Mouse (Mus musculus) liver, embryonic 13.5 days (tissue): Measurements from ENCODE around the gene Lrg1. TPM values are rescaled to one million over a fixed set of nuclear protein-coding genes. Genes with fewer than 3 reads are reported as not detected.
"Not testable (repeated sequence)": the region's sequence is repeated elsewhere in the genome, so short reads cannot be mapped to it uniquely, and the experiment has no call there.

ENCODE experiments used
- ATAC-seq: fragments of 200-750 bp; cut with Nextera tagmentation; 2 replicates; pipeline ENCODE4 v1.8.0; 2017; ENCODE audit warnings: low read depth, mild to moderate bottlenecking, moderate number of reproducible peaks, moderate library complexity
- DNase-seq: peaks from one replicate; pipeline ENCODE4 v3.0.0; 2022
- H3K27ac ChIP-seq: fragments of 300-500 bp; sonication (generic); 2 replicates; pipeline ENCODE4 v1.5.1; 2015; ENCODE audit warnings: moderate library complexity, mild to moderate bottlenecking, inconsistent platforms
- H3K27me3 ChIP-seq: fragments of 300-500 bp; sonication (generic); 2 replicates; pipeline ENCODE4 v1.6.1; 2015; ENCODE audit warnings: mild to moderate bottlenecking, inconsistent platforms
- H3K36me3 ChIP-seq: fragments of 300-500 bp; sonication (generic); 2 replicates; pipeline ENCODE4 v1.6.1; 2015; ENCODE audit warnings: mild to moderate bottlenecking, inconsistent platforms
- H3K4me1 ChIP-seq: fragments of 300-500 bp; sonication (generic); replicated peaks from 2 replicates; pipeline ENCODE4 v1.6.1; 2015; ENCODE audit warnings: inconsistent platforms
- H3K4me2 ChIP-seq: fragments of 300-500 bp; sonication (generic); 2 replicates; pipeline ENCODE4 v1.6.1; 2015; ENCODE audit warnings: inconsistent platforms, mild to moderate bottlenecking, moderate library complexity
- H3K4me3 ChIP-seq: fragments of 300-500 bp; sonication (generic); replicated peaks from 2 replicates; pipeline ENCODE4 v1.5.1; 2015; ENCODE audit warnings: mild to moderate bottlenecking, inconsistent platforms
- H3K9ac ChIP-seq: fragments of 300-500 bp; sonication (generic); 2 replicates; pipeline ENCODE4 v1.6.1; 2015; ENCODE audit warnings: mild to moderate bottlenecking, inconsistent platforms
- H3K9me3 ChIP-seq: fragments of 300-500 bp; sonication (generic); replicated peaks from 2 replicates; pipeline ENCODE4 v1.6.1; 2016; ENCODE audit warnings: inconsistent platforms
- WGBS: fragments of 180-500 bp; shearing (Covaris S2); methylation state at CpG from one replicate; pipeline ENCODE4 v1.1.7; 2015; ENCODE audit not compliant: insufficient replicate concordance; 5-methylcytosine and 5-hydroxymethylcytosine counted together
- polyA plus RNA-seq: library from polyadenylated mRNA; unstranded; fragments of >200 nt; fragmentation: Nextera tagmentation; extraction: Ambion mirVana; gene quantifications from 2 replicates; pipeline ENCODE4 v1.2.1, GENCODE M21; 2015

Gene Lrg1
- polyA plus RNA-seq, 1 experiment from 2014 or later, result 0.36 TPM

DNA sequence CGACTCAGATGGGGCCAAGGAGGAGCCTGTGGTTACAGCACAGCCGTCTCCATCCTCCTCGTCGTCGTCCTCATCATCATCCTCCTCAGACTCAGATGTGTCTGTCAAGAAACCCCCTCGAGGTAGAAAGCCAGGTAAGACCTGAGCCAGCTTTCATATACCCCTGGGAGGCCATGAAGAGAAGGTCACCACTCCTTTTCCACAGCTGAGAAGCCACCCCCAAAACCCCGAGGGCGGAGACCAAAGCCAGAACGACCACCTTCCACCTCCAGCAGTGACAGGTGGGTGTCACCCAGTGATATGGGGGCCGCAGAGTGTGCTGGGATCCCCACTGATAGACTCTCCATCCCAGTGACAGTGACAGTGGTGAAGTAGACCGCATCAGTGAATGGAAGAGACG is 24.9 kb downstream of the Lrg1 start:
- no peaks in the 10 kb centered on the region for H3K27me3 ChIP-seq
- no peaks in the 10 kb centered on the region for H3K9me3 ChIP-seq
- H3K4me1 ChIP-seq, result no peaks in the 10 kb centered on the region
- 71% methylated on average over 12 of the region's 12 CpGs for WGBS
- ATAC-seq, result no peak
- H3K27ac ChIP-seq, result no peak overlapping the region
- H3K4me2 ChIP-seq, result no peak overlapping the region
- no peak for DNase-seq
- H3K4me3 ChIP-seq, result no peak overlapping the region
- H3K9ac ChIP-seq, result no peak overlapping the region
- H3K36me3 ChIP-seq, result peaks cover 86% of the 10 kb centered on the region

DNA sequence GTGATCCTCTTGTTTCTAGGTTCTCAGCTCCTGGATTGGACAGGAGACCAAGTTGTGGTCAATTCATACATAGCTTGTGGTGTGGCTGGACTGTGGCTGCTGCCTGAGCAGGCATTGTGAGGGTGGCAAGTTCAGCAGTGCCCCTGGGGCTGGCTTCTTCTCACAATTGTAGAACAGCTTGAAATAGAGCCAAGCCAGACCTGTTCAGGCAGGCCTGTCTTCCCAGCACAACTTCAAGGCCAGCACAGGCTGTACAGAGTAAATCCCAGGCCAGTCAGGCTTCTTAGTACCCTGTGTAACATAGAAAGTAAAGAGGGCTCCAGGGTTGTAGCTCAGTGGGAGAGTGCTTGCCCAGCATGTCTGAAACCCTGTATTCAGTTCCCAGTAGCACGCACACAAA is 29.0 kb downstream of the Lrg1 start:
- DNase-seq (no peak), ATAC-seq (no peak)
- Histone ChIP-seq H3K4me2 (no peak overlapping the region), H3K27me3 (no peaks in the 10 kb centered on the region), H3K4me3 (no peak overlapping the region), H3K9ac (no peak overlapping the region), H3K36me3 (peaks cover 65% of the 10 kb centered on the region), H3K4me1 (no peaks in the 10 kb centered on the region), H3K27ac (no peak overlapping the region), H3K9me3 (no peaks in the 10 kb centered on the region)
- WGBS, result 85% methylated on average over 1 of the region's 1 CpGs

DNA sequence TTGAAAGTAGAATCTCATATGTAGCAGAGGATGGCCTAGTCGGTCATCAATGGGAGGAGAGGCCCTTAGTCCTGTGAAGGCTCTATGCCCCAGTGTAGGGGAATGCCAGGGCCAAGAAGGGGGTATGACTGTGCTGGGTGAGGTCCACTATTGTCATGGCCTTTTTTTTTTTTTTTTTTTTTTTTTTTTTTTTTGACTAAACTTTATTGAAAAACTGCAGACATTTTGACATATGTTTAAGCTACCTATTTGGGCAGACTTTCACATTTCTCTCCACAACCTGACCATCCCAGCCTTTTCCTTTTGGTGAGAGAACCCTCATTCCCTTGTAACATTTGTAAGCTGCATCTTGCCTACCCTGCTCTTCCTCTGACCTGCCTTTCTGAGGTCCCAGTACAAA is 29.5 kb downstream of the Lrg1 start:
- Histone ChIP-seq H3K4me2 (no peak overlapping the region), H3K4me1 (no peaks in the 10 kb centered on the region), H3K36me3 (peaks cover 63% of the 10 kb centered on the region), H3K27ac (no peak overlapping the region), H3K4me3 (no peak overlapping the region), H3K9me3 (no peaks in the 10 kb centered on the region), H3K9ac (no peak overlapping the region), H3K27me3 (no peaks in the 10 kb centered on the region)
- WGBS, result 88% methylated on average over 1 of the region's 1 CpGs
- no peak for DNase-seq
- no peak for ATAC-seq

DNA sequence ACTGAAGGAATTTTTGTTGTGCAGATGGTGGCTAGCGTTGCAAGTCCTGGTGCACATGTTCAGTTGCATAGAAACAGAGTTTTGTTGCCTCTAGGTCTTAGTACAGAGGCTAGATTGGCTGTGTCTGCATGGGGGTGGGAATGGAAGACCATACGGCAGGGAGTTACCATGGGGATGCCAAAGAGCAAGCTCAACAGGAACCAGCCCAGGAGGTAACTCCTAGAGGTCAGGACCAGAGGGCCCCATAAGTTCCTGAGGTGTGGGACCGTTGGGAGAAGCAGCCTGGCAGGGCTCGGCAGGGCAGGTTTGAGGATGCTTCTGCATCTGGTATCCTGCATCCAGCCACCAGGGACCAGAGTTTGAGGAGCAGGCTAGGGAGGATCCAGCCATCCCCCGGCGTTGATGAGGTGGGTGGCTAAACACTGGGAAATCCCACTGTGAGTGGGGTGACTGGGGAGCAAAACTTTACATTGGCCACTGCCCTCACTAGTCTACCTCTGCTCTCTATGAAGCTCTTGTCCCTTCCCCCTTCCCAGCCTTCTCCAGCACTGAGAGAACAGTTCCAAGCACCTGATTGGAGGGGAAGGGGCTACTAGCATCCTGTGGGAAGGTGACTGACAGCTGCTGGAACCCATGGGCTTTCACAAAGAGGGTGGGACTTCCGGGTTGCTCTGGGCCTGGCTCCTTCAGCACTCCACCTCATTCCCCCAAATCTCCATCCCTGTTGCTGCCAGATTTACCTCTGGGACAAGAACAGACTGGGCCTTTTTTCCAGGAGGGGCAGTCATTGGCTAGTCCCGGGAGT is 40.8 kb downstream of the Lrg1 start:
- H3K9me3 ChIP-seq, result no peaks in the 10 kb centered on the region
- DNase-seq, result no peak
- no peak for ATAC-seq
- peak overlapping the region; percentile 86 for H3K4me3 ChIP-seq
- WGBS, result 21% methylated on average over 8 of the region's 8 CpGs
- H3K4me2 ChIP-seq, result peak overlapping the region; percentile 97
- peaks cover 36% of the 10 kb centered on the region for H3K4me1 ChIP-seq
- peak overlapping the region; percentile 91 for H3K9ac ChIP-seq
- H3K27me3 ChIP-seq, result no peaks in the 10 kb centered on the region
- no peak overlapping the region for H3K27ac ChIP-seq
- peaks cover 27% of the 10 kb centered on the region for H3K36me3 ChIP-seq

DNA sequence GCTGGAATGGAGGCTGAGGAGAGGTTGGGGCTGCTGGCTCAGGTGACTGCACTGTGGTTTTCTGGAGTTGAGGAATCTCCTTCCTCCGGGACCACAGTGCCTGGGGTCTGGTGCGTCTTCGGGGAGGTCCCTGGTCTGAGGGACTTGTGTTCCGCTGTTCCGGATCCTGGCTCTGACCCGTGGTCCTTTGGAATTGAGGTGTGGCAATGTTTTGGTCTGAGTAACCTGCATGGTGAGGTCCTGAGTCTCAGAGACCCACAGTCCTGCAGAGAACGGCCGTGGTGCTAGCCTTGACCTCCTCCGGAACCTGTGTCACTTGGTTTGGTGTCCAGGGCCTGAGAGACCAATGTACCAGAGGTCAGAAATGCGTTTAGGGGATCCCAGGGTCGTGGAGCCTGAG is 41.9 kb downstream of the Lrg1 start:
- Histone ChIP-seq H3K27ac (peak overlapping the region; percentile 73), H3K4me3 (peak overlapping the region; percentile 86), H3K27me3 (no peaks in the 10 kb centered on the region), H3K9ac (peak overlapping the region; percentile 91), H3K36me3 (peaks cover 21% of the 10 kb centered on the region), H3K9me3 (no peaks in the 10 kb centered on the region), H3K4me2 (peak overlapping the region; percentile 97), H3K4me1 (peaks cover 46% of the 10 kb centered on the region)
- DNase-seq (no peak), ATAC-seq (no peak)
- WGBS, result under 1% methylated on average over 11 of the region's 11 CpGs

DNA sequence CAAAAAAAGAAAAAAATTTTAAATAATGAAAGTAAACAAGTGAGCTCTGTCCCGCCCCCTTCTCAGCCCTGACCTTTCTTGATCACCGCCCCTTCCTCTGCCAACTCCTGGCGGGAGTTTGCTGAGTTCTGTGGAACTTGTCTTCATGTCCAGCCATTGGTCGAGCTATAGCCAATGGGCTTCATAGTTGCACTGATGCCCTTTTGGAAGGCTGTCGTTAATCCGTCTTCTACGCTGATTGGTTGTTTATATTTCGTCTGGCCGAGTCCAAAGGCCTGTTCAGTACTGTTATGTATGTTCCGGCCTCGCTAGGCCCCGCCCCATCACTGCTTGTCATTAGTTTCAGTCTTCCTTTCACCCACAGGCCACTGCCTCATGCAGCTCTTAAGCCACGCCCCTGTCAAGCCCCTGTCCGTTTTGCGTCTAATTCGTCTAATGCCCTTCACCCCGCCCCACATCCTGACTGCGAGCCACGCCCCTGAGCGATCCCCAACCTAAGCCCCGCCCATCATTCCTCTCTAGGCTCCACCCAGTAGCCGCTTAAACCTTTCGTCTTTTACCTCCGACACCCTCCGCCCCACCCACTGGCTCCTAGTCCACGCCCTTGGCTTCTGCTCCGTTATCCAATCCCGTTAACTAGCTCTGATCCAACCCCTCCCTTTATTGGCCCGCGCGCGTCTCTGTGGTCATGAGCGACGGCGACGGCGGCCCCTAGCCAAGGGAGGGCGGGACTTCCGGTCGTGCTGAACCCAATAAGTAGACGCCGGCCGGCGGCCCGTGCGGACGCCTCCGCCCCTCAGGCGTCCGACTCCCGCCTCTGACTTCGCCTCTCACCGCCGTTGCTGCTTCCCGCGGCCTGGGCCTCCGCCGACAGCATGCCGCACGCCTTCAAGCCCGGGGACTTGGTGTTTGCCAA is 42.7 kb downstream of the Lrg1 start, which contains the start of gene Hdgfl2:
Gene Hdgfl2, plus strand, starts transcription at position 755 of the 916 bp plus-strand sequence.
- Histone ChIP-seq H3K27me3 (no peaks in the 10 kb centered on the region), H3K4me2 (peak within 1 kb of the TSS; percentile 97), H3K9ac (peak within 1 kb of the TSS; percentile 91), H3K9me3 (no peaks in the 10 kb centered on the region), H3K4me1 (peaks cover 52% of the 10 kb centered on the region), H3K4me3 (peak within 1 kb of the TSS; percentile 86), H3K36me3 (peaks cover 21% of the 10 kb centered on the region), H3K27ac (peak within 1 kb of the TSS; percentile 82)
- ATAC-seq, result peak; percentile 90
- peak; percentile 100 for DNase-seq
- WGBS, result under 1% methylated on average over 61 of the region's 61 CpGs

DNA sequence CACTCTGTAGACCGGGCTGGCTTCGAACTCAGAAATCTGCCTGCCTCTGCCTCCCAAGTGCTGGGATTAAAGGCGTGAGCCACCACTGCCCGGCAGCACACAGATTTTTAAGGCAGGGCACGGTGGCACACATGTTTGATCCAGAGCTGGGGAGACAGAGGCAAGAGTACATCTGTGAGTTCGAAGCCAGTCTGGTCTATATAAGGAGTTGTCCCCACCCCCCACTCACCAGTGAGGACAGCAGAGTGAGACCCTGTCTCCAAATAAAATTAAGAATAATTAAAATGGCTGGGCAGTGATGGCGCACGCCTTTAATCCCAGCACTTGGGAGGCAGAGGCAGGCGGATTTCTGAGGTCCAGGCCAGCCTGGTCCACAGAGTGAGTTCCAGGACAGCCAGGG is 43.4 kb downstream of the Lrg1 start:
- H3K27me3 ChIP-seq, ATAC-seq, DNase-seq, H3K9me3 ChIP-seq: not testable (repeated sequence)
- Histone ChIP-seq H3K27ac (peak overlapping the region; percentile 82), H3K36me3 (peaks cover 16% of the 10 kb centered on the region), H3K9ac (peak overlapping the region; percentile 63), H3K4me1 (peaks cover 60% of the 10 kb centered on the region), H3K4me2 (peak overlapping the region; percentile 71), H3K4me3 (peak overlapping the region; percentile 86)
- 58% methylated on average over 9 of the region's 9 CpGs for WGBS

DNA sequence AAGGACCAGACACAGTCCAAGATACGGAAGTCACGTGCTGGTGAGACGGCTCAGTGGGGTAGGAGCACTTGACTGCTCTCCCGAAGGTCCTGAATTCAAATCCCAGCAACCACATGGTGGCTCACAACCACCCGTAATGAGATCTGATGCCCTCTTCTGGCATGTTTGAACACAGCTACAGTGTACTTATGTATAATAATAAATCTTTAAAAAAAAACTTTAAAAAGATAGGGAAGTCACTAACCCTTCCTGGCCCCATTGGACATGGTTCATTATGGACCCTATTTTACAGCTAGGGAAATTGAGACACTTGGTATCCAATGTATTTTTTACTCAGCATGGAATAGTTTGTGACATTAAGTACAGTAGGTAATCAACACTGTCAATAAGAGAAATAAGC is 44.3 kb downstream of the Lrg1 start:
- Histone ChIP-seq H3K27ac (no peak overlapping the region), H3K9ac (no peak overlapping the region), H3K27me3 (no peaks in the 10 kb centered on the region), H3K4me2 (no peak overlapping the region), H3K4me3 (no peak overlapping the region), H3K4me1 (peaks cover 58% of the 10 kb centered on the region), H3K36me3 (peaks cover 12% of the 10 kb centered on the region), H3K9me3 (no peaks in the 10 kb centered on the region)
- ATAC-seq (no peak), DNase-seq (no peak)
- WGBS, result 76% methylated on average over 5 of the region's 5 CpGs

DNA sequence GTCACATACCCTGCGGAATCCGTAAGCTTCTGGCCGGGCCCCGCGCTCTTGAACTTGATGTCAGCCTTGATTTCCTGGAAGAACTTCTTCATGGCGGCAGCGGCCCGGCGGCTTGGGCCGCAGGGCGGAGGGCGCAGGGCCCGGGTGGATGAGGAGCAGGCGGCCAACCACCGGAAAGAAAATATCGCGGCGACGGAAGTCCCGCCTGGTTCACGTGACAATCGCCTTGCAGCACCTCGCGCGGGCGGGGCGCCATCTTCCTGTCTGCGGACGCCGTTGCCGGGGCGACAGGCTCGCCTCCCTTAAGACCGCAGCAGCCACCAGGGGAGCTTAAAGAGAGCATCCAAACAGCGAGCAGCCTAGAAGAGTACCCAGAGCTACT is 47.0 kb downstream of the Lrg1 start, which contains the start of gene Ubxn6:
Gene Ubxn6, minus strand, starts transcription at position 202 of the 382 bp plus-strand sequence.
- under 1% methylated on average over 35 of the region's 35 CpGs for WGBS
- H3K9ac ChIP-seq, result peak within 1 kb of the TSS; percentile 75

DNA sequence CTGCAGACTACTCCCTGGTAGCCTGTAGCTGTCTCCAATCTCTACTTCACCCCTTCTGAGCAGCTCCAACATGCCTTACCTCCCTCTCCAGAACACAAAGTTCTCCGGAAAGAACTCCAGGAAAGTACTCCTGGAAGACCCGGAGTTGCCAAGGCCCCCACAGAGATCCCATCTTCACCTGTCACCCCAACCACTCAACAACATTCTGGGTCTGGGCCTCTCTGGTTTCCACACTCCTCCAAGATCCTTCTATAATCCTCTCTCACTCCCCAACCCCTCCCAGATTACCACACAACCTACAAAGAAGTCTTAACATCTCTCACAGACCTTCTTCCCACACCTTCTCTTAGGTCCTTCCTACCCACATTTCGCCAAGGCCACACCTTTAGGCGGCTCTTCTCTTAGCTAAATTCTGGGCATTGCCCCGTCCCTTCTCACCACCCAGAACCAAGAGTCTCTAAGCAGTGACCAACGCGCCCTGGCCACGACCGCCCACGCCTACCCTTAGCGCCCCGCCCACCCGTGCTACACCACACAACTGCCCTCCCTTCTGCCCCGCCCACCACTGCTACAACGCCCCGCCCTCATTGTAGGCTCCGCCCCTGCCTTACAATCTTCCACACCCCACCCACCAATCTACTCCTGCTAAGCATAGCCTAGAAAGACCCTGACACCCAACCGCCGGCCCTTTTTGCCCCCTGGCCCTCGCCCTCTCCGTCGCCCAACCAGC is 47.5 kb downstream of the Lrg1 start:
- Histone ChIP-seq H3K36me3 (peaks cover 37% of the 10 kb centered on the region), H3K4me2 (peak overlapping the region; percentile 83), H3K9me3 (no peaks in the 10 kb centered on the region), H3K4me3 (peak overlapping the region; percentile 67), H3K9ac (peak overlapping the region; percentile 75), H3K4me1 (peaks cover 30% of the 10 kb centered on the region), H3K27ac (peak overlapping the region; percentile 93), H3K27me3 (no peaks in the 10 kb centered on the region)
- 8% methylated on average over 22 of the region's 22 CpGs for WGBS
- DNase-seq, result peak; percentile 84
- ATAC-seq, result peak; percentile 18

More for the DNA sequence above, 47.0 kb downstream of the Lrg1 start, which contains the start of gene Ubxn6:
- no peaks in the 10 kb centered on the region for H3K27me3 ChIP-seq
- H3K27ac ChIP-seq, result peak within 1 kb of the TSS; percentile 93
- peaks cover 31% of the 10 kb centered on the region for H3K4me1 ChIP-seq
- H3K4me3 ChIP-seq, result peak within 1 kb of the TSS; percentile 67
- DNase-seq (peak; percentile 93), ATAC-seq (peak; percentile 13)
- H3K9me3 ChIP-seq, result no peaks in the 10 kb centered on the region
- peak within 1 kb of the TSS; percentile 83 for H3K4me2 ChIP-seq
- H3K36me3 ChIP-seq, result peaks cover 31% of the 10 kb centered on the region

DNA sequence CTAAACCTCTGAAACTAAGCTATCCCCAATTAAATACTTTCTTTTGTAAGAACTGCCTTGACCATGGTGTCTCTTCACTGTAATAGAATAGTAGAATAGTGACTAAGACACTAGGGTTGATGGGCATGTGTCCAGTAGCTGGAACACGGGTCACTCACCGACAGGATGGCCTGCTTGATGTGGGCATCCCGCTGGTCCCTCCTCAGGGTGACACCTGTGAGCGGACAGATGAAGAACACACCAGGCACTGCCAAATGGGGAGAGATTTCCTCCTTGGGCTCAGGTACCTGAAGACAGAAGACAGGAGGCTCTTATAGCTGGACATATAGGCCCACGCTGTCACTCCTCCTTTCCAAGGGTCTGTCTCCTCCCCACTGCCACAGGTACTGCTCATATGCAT is 49.6 kb downstream of the Lrg1 start:
- Histone ChIP-seq H3K4me2 (no peak overlapping the region), H3K27me3 (no peaks in the 10 kb centered on the region), H3K36me3 (peaks cover 57% of the 10 kb centered on the region), H3K27ac (no peak overlapping the region), H3K4me3 (no peak overlapping the region), H3K9ac (no peak overlapping the region), H3K9me3 (no peaks in the 10 kb centered on the region), H3K4me1 (peaks cover 24% of the 10 kb centered on the region)
- ATAC-seq, result no peak
- 83% methylated on average over 5 of the region's 5 CpGs for WGBS
- no peak for DNase-seq
